Mouse (Mus musculus) cerebellum, adult 2 months (tissue): ENCODE measurements around the gene Rabl6. TPM values are rescaled to one million over a fixed set of nuclear protein-coding genes. Genes with fewer than 3 reads are reported as not detected.

Source experiments
- DNase-seq, 2 experiments: peaks; one replicate each; pipeline ENCODE4 v3.0.0; 2021
- H3K27ac ChIP-seq: fragments of 200-500 bp; 2 replicates; pipeline ENCODE4 v1.5.1; 2012; ENCODE audit warnings: low read length, control low read depth, inconsistent platforms; ENCODE audit not compliant: insufficient read depth
- H3K27me3 ChIP-seq: fragments of 200-500 bp; 2 replicates; pipeline ENCODE4 v1.6.1; 2012; ENCODE audit warnings: inconsistent platforms, mild to moderate bottlenecking, low read length, moderate library complexity; ENCODE audit not compliant: control insufficient read depth, insufficient read depth
- H3K4me1 ChIP-seq: fragments of 200-500 bp; 2 replicates; pipeline ENCODE4 v1.6.1; 2011; ENCODE audit warnings: low read length; ENCODE audit not compliant: control insufficient read depth, insufficient read depth
- H3K4me3 ChIP-seq: fragments of 200-500 bp; replicated peaks from 2 replicates; pipeline ENCODE3; 2011; ENCODE audit warnings: mild to moderate bottlenecking, low read depth, low read length, control low read depth; ENCODE audit not compliant: insufficient read depth
- CTCF ChIP-seq: fragments of 200-500 bp; IDR thresholded peaks from 2 replicates; pipeline ENCODE4 v1.5.1; 2011; ENCODE audit warnings: low read depth, mild to moderate bottlenecking, control low read depth, low read length, moderate library complexity, borderline replicate concordance; ENCODE audit not compliant: insufficient read depth
- POLR2A ChIP-seq: fragments of 200-500 bp; IDR thresholded peaks from 2 replicates; pipeline ENCODE4 v1.6.1; 2011; ENCODE audit warnings: low read length, control low read depth, borderline replicate concordance; ENCODE audit not compliant: insufficient read depth
- WGBS: fragments of 180-500 bp; shearing (Covaris S2); methylation state at CpG from one replicate; pipeline ENCODE4 v1.1.7; 2018; 5-methylcytosine and 5-hydroxymethylcytosine counted together
- polyA plus RNA-seq: library from polyadenylated mRNA; depleted of rRNA; stranded (reverse); fragments of >200 nt; gene quantifications from 2 replicates; pipeline ENCODE4 v1.2.3, GENCODE M21; 2012; rRNA removed

Gene Rabl6
- polyA plus RNA-seq, 1 experiment: 161 TPM

- Histone ChIP-seq H3K27me3 (no peaks in the 10 kb centered on the region), H3K27ac (peak overlapping the region; percentile 67; the same call in 1 of the 2 replicates), H3K4me3 (no peak overlapping the region), H3K4me1 (peaks cover 14% of the 10 kb centered on the region)
- 26% methylated on average over 2 of the region's 2 CpGs for WGBS
- DNase-seq: no peak
- TF ChIP-seq POLR2A (no peak), CTCF (no peak)
These were observed 74.6 kb downstream of the Rabl6 start for GRCm38 (mm10) chr2:25533707-25534106.

Other genes starting within 250 kb of the Rabl6 start
- gene Uap1l1, start 242.8 kb downstream of the Rabl6 start, polyA plus RNA-seq: 19.0 and 22.1 TPM in 2 replicates
- gene Sapcd2, start 236.2 kb downstream of the Rabl6 start, polyA plus RNA-seq: 4.4 and 4.7 TPM in 2 replicates
- gene Entpd2, start 212.6 kb downstream of the Rabl6 start, polyA plus RNA-seq: 12.3 and 12.5 TPM in 2 replicates
- 502 and 505 TPM in 2 replicates for gene Npdc1, start 209.2 kb downstream of the Rabl6 start, polyA plus RNA-seq
- 0.51 and 0.71 TPM in 2 replicates for gene Fut7, start 185.3 kb downstream of the Rabl6 start, polyA plus RNA-seq
- gene Abca2, start 179.8 kb downstream of the Rabl6 start, polyA plus RNA-seq: 285 and 294 TPM in 2 replicates
- gene Clic3, start 151.7 kb downstream of the Rabl6 start, polyA plus RNA-seq: 0.84 and 2.8 TPM in 2 replicates
- 196 and 230 TPM in 2 replicates for gene Paxx, start 147.4 kb downstream of the Rabl6 start, polyA plus RNA-seq
- 2,130 and 2,485 TPM in 2 replicates for gene Ptgds, start 138.5 kb downstream of the Rabl6 start, polyA plus RNA-seq
- not detected in 2 replicates for gene Lcn12, start 114.6 kb downstream of the Rabl6 start, polyA plus RNA-seq
- gene Fbxw5, start 107.8 kb downstream of the Rabl6 start, polyA plus RNA-seq: 54.7 and 59.4 TPM in 2 replicates
- 3.6 and 4.2 TPM in 2 replicates for gene C8g, start 106.8 kb downstream of the Rabl6 start, polyA plus RNA-seq
- 12.3 and 12.5 TPM in 2 replicates for gene Traf2, start 61.6 kb downstream of the Rabl6 start, polyA plus RNA-seq
- 345 and 350 TPM in 2 replicates for gene Edf1, start 50.7 kb downstream of the Rabl6 start, polyA plus RNA-seq
- gene Mamdc4, start 33.7 kb downstream of the Rabl6 start, polyA plus RNA-seq: 3.0 and 4.4 TPM in 2 replicates
- 176 and 186 TPM in 2 replicates for gene Phpt1, start 33.3 kb downstream of the Rabl6 start, polyA plus RNA-seq
- gene Ajm1, start 26.8 kb downstream of the Rabl6 start, polyA plus RNA-seq: 257 and 312 TPM in 2 replicates
- gene Ccdc183, start 9.2 kb upstream of the Rabl6 start, polyA plus RNA-seq: 0.05 TPM in 1 of 2 replicates, not detected in the other
- gene Tmem141, start 13.5 kb upstream of the Rabl6 start, polyA plus RNA-seq: 79.7 and 85.7 TPM in 2 replicates
- 0.31 and 0.35 TPM in 2 replicates for gene Fcna, start 19.5 kb upstream of the Rabl6 start, polyA plus RNA-seq
- gene Lcn8, start 44.6 kb upstream of the Rabl6 start, polyA plus RNA-seq: not detected in 2 replicates
- gene Lcn5, start 49.4 kb upstream of the Rabl6 start, polyA plus RNA-seq: not detected in 2 replicates
- not detected in 2 replicates for gene Lcn6, start 68.3 kb upstream of the Rabl6 start, polyA plus RNA-seq
- not detected in 2 replicates for gene Lcn10, start 74.2 kb upstream of the Rabl6 start, polyA plus RNA-seq
- gene Obp2a, start 91.5 kb upstream of the Rabl6 start, polyA plus RNA-seq: not detected in 2 replicates
- gene Bmyc, start 98.2 kb upstream of the Rabl6 start, polyA plus RNA-seq: 99.5 and 101 TPM in 2 replicates
- gene Obp2b, start 128.5 kb upstream of the Rabl6 start, polyA plus RNA-seq: not detected in 2 replicates
- gene Lcn3, start 157.0 kb upstream of the Rabl6 start, polyA plus RNA-seq: not detected in 2 replicates
- not detected in 2 replicates for gene Lcn11, start 168.5 kb upstream of the Rabl6 start, polyA plus RNA-seq
- not detected in 2 replicates for gene Gm13539, start 173.7 kb upstream of the Rabl6 start, polyA plus RNA-seq
- gene Glt6d1, start 207.3 kb upstream of the Rabl6 start, polyA plus RNA-seq: not detected in 2 replicates
- gene Lcn9, start 214.6 kb upstream of the Rabl6 start, polyA plus RNA-seq: 0.13 TPM in 1 of 2 replicates, not detected in the other
- 0.08 TPM in 1 of 2 replicates, not detected in the other for gene Sohlh1, start 238.7 kb upstream of the Rabl6 start, polyA plus RNA-seq